Mouse (Mus musculus): ENCODE results near the gene Mrps23. TPM values are rescaled to one million over a fixed set of nuclear protein-coding genes. Genes with fewer than 3 reads are reported as not detected.
A peak's percentile ranks its signal among the peaks of the same experiment; 100 is the strongest.

Mrps23 gene
- polyA plus RNA-seq, 1 experiment, result 107 TPM

DNA sequence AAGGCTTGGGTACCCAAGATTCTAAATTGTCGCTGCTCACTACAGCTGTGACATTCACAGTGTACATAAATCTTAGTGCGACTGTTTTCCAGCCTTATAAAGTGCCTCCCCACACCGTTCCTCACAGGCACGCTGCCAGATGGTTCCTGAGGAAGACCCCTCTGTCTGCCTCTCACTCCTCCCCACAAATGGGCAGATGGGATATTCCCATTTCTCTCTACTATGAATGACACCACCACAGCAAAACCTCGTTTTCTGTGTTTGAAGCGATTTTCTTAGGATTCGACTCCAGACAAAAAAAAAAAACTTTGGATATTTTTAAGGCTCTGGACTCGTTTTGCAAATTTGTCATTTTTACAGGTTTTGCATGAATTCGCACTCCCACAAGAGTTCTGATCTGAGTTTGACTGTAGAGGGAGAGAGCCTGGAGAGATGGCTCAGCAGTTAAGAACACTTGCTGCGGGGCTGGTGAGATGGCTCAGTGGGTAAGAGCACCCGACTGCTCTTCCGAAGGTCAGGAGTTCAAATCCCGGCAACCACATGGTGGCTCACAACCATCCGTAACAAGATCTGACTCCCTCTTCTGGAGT lies 41.5 kb downstream of the Mrps23 start:
- no peak overlapping the region for H3K9ac ChIP-seq (ENCODE audit: low read depth, poor library complexity, severe bottlenecking)

DNA sequence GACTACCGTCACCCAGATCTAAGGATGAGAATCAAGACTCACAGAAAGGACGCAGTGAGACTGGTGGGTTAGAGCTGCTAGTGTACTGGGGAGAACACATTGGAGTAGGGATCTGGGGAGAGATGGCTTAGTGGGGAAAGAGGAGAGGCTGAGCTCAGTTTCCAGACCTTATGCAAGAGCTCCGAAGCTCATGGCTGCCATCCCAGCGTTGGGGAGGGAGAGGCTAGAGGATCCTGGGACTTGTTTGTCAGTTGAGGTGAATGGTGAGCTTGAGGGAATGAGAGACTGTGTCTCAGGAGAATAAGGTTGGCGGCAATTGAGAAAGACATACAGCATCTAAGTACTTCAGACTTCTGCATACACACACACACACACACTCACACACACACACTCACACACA lies 44.4 kb downstream of the Mrps23 start:
- no peaks in the 10 kb centered on the region for H3K36me3 ChIP-seq (ENCODE audit: control insufficient read depth, insufficient read depth, low read length, poor library complexity, severe bottlenecking)
- no peak overlapping the region for H3K4me3 ChIP-seq (ENCODE audit: low read depth, low read length)
- H3K9ac ChIP-seq (ENCODE audit: low read depth, poor library complexity, severe bottlenecking), result no peak overlapping the region
- H3K4me1 ChIP-seq (ENCODE audit: control insufficient read depth, insufficient read depth, low read length), result no peaks in the 10 kb centered on the region
- H3K27me3 ChIP-seq (ENCODE audit: control insufficient read depth, insufficient read depth, low read length, poor library complexity, severe bottlenecking), result no peaks in the 10 kb centered on the region; the same call in 1 of the 2 replicates
- no peaks in the 10 kb centered on the region for H3K9me3 ChIP-seq (replicated peaks; ENCODE audit: control insufficient read depth, insufficient read depth, low read length, poor library complexity, severe bottlenecking)
- no peak overlapping the region for H3K27ac ChIP-seq (ENCODE audit: insufficient read depth, low read length)
- no peak for TF ChIP-seq CTCF (IDR thresholded peaks at IDR 0.05; ENCODE audit: low read depth, low read length)
- no peak for TF ChIP-seq POLR2A (IDR thresholded peaks at IDR 0.05; ENCODE audit: insufficient read depth, low read length)
- no peak for TF ChIP-seq EP300 (IDR thresholded peaks at IDR 0.05; ENCODE audit: insufficient read depth, low read depth, low read length)

More for the DNA sequence above, 41.5 kb downstream of the Mrps23 start:
- no peaks in the 10 kb centered on the region for H3K9me3 ChIP-seq (replicated peaks; ENCODE audit: control insufficient read depth, insufficient read depth, low read length, poor library complexity, severe bottlenecking)
- H3K27ac ChIP-seq (ENCODE audit: insufficient read depth, low read length), result no peak overlapping the region
- peaks cover 2% of the 10 kb centered on the region for H3K4me1 ChIP-seq (ENCODE audit: control insufficient read depth, insufficient read depth, low read length)
- TF ChIP-seq POLR2A (IDR thresholded peaks at IDR 0.05; ENCODE audit: insufficient read depth, low read length), result no peak
- no peak for TF ChIP-seq EP300 (IDR thresholded peaks at IDR 0.05; ENCODE audit: insufficient read depth, low read depth, low read length)
- no peak for TF ChIP-seq CTCF (IDR thresholded peaks at IDR 0.05; ENCODE audit: low read depth, low read length)
- no peaks in the 10 kb centered on the region; the same call in 1 of the 2 replicates for H3K27me3 ChIP-seq (ENCODE audit: control insufficient read depth, insufficient read depth, low read length, poor library complexity, severe bottlenecking)
- H3K36me3 ChIP-seq (ENCODE audit: control insufficient read depth, insufficient read depth, low read length, poor library complexity, severe bottlenecking), result no peaks in the 10 kb centered on the region
- H3K4me3 ChIP-seq (ENCODE audit: low read depth, low read length), result no peak overlapping the region

DNA sequence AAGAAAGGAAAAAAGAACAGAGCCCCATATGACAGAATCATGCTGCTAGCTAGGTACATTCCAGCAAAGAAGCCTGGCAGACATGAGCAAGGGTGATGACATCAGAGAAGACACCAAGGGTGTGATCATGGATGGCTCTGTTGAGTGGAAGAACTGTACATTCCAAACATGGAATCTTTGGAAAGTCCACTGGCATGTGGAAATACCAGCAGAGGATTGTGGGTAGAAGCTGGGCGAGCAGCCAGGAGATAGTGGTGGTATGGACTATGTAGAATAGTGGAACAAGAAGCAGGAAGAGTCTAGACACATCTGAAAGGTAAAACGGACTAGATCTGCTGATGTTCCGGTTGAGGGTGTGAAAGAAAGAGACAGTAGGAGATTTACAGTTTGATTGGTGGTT lies 46.4 kb downstream of the Mrps23 start:
- Histone ChIP-seq H3K27me3 (ENCODE audit: control insufficient read depth, insufficient read depth, low read length, poor library complexity, severe bottlenecking) (no peaks in the 10 kb centered on the region; the same call in 1 of the 2 replicates), H3K27ac (ENCODE audit: insufficient read depth, low read length) (no peak overlapping the region), H3K36me3 (ENCODE audit: control insufficient read depth, insufficient read depth, low read length, poor library complexity, severe bottlenecking) (no peaks in the 10 kb centered on the region), H3K4me3 (ENCODE audit: low read depth, low read length) (no peak overlapping the region), H3K9me3 (replicated peaks; ENCODE audit: control insufficient read depth, insufficient read depth, low read length, poor library complexity, severe bottlenecking) (no peaks in the 10 kb centered on the region), H3K4me1 (ENCODE audit: control insufficient read depth, insufficient read depth, low read length) (peaks cover 2% of the 10 kb centered on the region), H3K9ac (ENCODE audit: low read depth, poor library complexity, severe bottlenecking) (no peak overlapping the region)
- TF ChIP-seq POLR2A (IDR thresholded peaks at IDR 0.05; ENCODE audit: insufficient read depth, low read length), result no peak
- TF ChIP-seq EP300 (IDR thresholded peaks at IDR 0.05; ENCODE audit: insufficient read depth, low read depth, low read length), result no peak
- no peak for TF ChIP-seq CTCF (IDR thresholded peaks at IDR 0.05; ENCODE audit: low read depth, low read length)

DNA sequence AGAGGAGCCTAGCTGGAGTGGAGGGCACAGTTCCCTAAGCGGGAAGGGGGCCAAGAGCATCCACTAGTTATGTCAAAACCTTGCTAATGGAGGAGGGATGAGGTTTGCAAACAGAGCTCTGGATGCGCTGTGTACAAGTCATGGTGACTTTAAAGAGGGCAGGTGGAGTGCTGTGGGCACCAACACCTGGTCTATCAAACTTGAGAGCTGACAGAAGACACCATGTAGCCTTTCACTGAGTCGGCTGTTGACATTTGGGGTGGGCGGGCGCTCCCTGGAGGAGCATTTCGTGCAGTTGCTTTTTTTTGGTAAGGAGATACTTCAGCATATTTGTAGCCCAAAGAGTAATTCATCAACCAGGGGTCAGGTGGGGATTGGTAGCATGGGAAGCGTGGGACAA lies 47.1 kb downstream of the Mrps23 start:
- Histone ChIP-seq H3K36me3 (ENCODE audit: control insufficient read depth, insufficient read depth, low read length, poor library complexity, severe bottlenecking) (no peaks in the 10 kb centered on the region), H3K27ac (ENCODE audit: insufficient read depth, low read length) (no peak overlapping the region), H3K9me3 (replicated peaks; ENCODE audit: control insufficient read depth, insufficient read depth, low read length, poor library complexity, severe bottlenecking) (no peaks in the 10 kb centered on the region), H3K27me3 (ENCODE audit: control insufficient read depth, insufficient read depth, low read length, poor library complexity, severe bottlenecking) (no peaks in the 10 kb centered on the region; the same call in 1 of the 2 replicates), H3K4me3 (ENCODE audit: low read depth, low read length) (no peak overlapping the region), H3K9ac (ENCODE audit: low read depth, poor library complexity, severe bottlenecking) (no peak overlapping the region), H3K4me1 (ENCODE audit: control insufficient read depth, insufficient read depth, low read length) (peaks cover 2% of the 10 kb centered on the region)
- no peak for TF ChIP-seq CTCF (IDR thresholded peaks at IDR 0.05; ENCODE audit: low read depth, low read length)
- TF ChIP-seq POLR2A (IDR thresholded peaks at IDR 0.05; ENCODE audit: insufficient read depth, low read length), result no peak
- TF ChIP-seq EP300 (IDR thresholded peaks at IDR 0.05; ENCODE audit: insufficient read depth, low read depth, low read length), result no peak

DNA sequence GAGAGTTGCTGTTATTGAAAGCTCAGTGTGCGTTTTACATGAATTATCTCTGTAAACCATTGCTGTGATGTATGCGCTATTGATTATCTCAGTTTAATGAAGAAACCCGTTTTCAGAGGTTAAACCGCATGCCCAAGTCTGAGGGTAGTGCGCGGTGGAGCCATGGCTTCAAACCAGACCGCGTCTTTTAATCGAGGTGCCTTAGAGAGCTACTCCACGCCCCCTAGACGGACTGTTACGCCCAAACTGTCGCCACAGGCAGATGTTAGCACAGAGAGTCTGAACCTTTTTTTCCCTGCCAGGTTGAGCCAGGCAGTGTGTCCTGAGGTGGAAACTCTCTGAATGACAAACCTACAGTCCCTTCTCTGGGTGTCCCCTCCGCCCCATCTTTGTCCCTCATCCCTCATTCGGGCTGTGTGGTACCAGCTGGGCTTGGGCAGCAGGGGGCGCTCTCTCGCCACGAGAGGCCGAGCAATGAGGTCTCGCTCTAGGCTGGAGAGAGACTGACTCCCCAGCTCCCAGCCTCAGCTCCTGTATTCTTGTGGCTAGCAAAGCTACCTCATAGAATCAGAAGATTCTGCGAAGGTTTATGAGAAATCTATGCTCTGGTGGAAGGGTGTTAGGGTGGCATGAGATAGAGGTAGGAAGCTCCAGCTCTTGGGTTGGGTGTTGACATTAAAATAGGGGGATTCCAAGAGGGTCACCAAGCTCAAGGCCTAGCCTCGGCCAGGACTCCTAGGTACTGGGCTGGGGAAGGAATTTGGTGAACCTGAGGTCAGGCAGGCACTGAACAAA lies 48.0 kb downstream of the Mrps23 start:
- Histone ChIP-seq H3K9ac (ENCODE audit: low read depth, poor library complexity, severe bottlenecking) (no peak overlapping the region), H3K4me3 (ENCODE audit: low read depth, low read length) (peak overlapping the region; percentile 5; the same call in 1 of the 2 replicates), H3K4me1 (ENCODE audit: control insufficient read depth, insufficient read depth, low read length) (peaks cover 2% of the 10 kb centered on the region), H3K9me3 (replicated peaks; ENCODE audit: control insufficient read depth, insufficient read depth, low read length, poor library complexity, severe bottlenecking) (no peaks in the 10 kb centered on the region), H3K27me3 (ENCODE audit: control insufficient read depth, insufficient read depth, low read length, poor library complexity, severe bottlenecking) (no peaks in the 10 kb centered on the region; the same call in 1 of the 2 replicates), H3K36me3 (ENCODE audit: control insufficient read depth, insufficient read depth, low read length, poor library complexity, severe bottlenecking) (no peaks in the 10 kb centered on the region), H3K27ac (ENCODE audit: insufficient read depth, low read length) (no peak overlapping the region)
- TF ChIP-seq EP300 (IDR thresholded peaks at IDR 0.05; ENCODE audit: insufficient read depth, low read depth, low read length) (0 out of 2 replicates have a peak, but pooled peaks have one; percentile 3), POLR2A (IDR thresholded peaks at IDR 0.05; ENCODE audit: insufficient read depth, low read length) (no peak), CTCF (IDR thresholded peaks at IDR 0.05; ENCODE audit: low read depth, low read length) (peak; percentile 96)

Measured in ES-Bruce4 (cell line).